Mouse (Mus musculus) intestine, postnatal 0 days (tissue): ENCODE results near the gene Zbtb40. TPM values are rescaled to one million over a fixed set of nuclear protein-coding genes. Genes with fewer than 3 reads are reported as not detected.

Source experiments
- ATAC-seq: fragments of 200-750 bp; cut with Nextera tagmentation; 2 replicates; pipeline ENCODE4 v1.8.0; 2017; ENCODE audit warnings: mild to moderate bottlenecking, moderate TSS enrichment, moderate library complexity
- H3K27ac ChIP-seq: fragments of 300-500 bp; sonication (generic); 2 replicates; pipeline ENCODE4 v1.5.1; 2014; ENCODE audit warnings: mild to moderate bottlenecking, low read depth, low read length, moderate library complexity
- H3K27me3 ChIP-seq: fragments of 300-500 bp; sonication (generic); replicated peaks from 2 replicates; pipeline ENCODE4 v1.6.1; 2014; ENCODE audit warnings: low read length, mixed read lengths; ENCODE audit not compliant: control insufficient read depth, insufficient read depth
- H3K36me3 ChIP-seq: fragments of 300-500 bp; sonication (generic); 2 replicates; pipeline ENCODE4 v1.6.1; 2014; ENCODE audit warnings: mild to moderate bottlenecking, moderate library complexity; ENCODE audit not compliant: control insufficient read depth, insufficient read depth
- H3K4me1 ChIP-seq: fragments of 300-500 bp; sonication (generic); replicated peaks from 2 replicates; pipeline ENCODE4 v1.6.1; 2014; ENCODE audit warnings: antibody characterized with exemption, low read length, mixed read lengths; ENCODE audit not compliant: control insufficient read depth, insufficient read depth
- H3K4me2 ChIP-seq: fragments of 300-500 bp; sonication (generic); replicated peaks from 2 replicates; pipeline ENCODE4 v1.6.1; 2014; ENCODE audit warnings: low read depth, mild to moderate bottlenecking, moderate library complexity
- H3K4me3 ChIP-seq: fragments of 300-500 bp; sonication (generic); 2 replicates; pipeline ENCODE4 v1.5.1; 2014; ENCODE audit warnings: low read depth, low read length
- H3K9ac ChIP-seq: fragments of 300-500 bp; sonication (generic); 2 replicates; pipeline ENCODE4 v1.6.1; 2014; ENCODE audit warnings: mild to moderate bottlenecking, low read depth, low read length
- H3K9me3 ChIP-seq: fragments of 300-500 bp; sonication (generic); 2 replicates; pipeline ENCODE4 v1.6.1; 2016; ENCODE audit warnings: mixed run types; ENCODE audit not compliant: control insufficient read depth
- CTCF ChIP-seq: sonication (generic); IDR thresholded peaks from 2 replicates; pipeline ENCODE4 v1.5.1; 2016; ENCODE audit warnings: low read depth, mild to moderate bottlenecking, control low read depth, antibody characterized with exemption, moderate library complexity
- WGBS: fragments of 180-500 bp; shearing (Covaris S2); extraction: QIAGEN DNeasy Blood & Tissue Kit; methylation state at CpG from one replicate; pipeline ENCODE4 v1.1.7; 2014; 5-methylcytosine and 5-hydroxymethylcytosine counted together
- polyA plus RNA-seq: library from polyadenylated mRNA; unstranded; fragments of >200 nt; fragmentation: Nextera tagmentation; extraction: Ambion mirVana; gene quantifications from 2 replicates; pipeline ENCODE4 v1.2.1, GENCODE M21; 2015

Zbtb40 gene
- polyA plus RNA-seq, 1 experiment from 2014 or later = 0.85 TPM

- H3K4me1 ChIP-seq = 0 out of 2 replicates have a peak, but pooled peaks cover 4% of the 10 kb centered on the region
- H3K9me3 ChIP-seq = no peaks in the 10 kb centered on the region
- H3K36me3 ChIP-seq = no peaks in the 10 kb centered on the region
- ATAC-seq = no peak
- no peak for TF ChIP-seq CTCF
- no peak overlapping the region for H3K4me2 ChIP-seq
- no peaks in the 10 kb centered on the region for H3K27me3 ChIP-seq
- no peak overlapping the region for H3K27ac ChIP-seq
- no peak overlapping the region for H3K9ac ChIP-seq
- no peak overlapping the region for H3K4me3 ChIP-seq
- 93% methylated on average over 7 of the region's 7 CpGs for WGBS
These were observed 9.2 kb downstream of the Zbtb40 start for GRCm38 (mm10) chr4:137039441-137039840.

- Histone ChIP-seq H3K4me3 (no peak overlapping the region), H3K9ac (no peak overlapping the region), H3K4me1 (0 out of 2 replicates have a peak, but pooled peaks cover 4% of the 10 kb centered on the region), H3K4me2 (no peak overlapping the region), H3K27ac (no peak overlapping the region), H3K36me3 (no peaks in the 10 kb centered on the region), H3K9me3 (no peaks in the 10 kb centered on the region), H3K27me3 (no peaks in the 10 kb centered on the region)
- no peak for ATAC-seq
- WGBS = 87% methylated on average over 3 of the region's 3 CpGs
- TF ChIP-seq CTCF = no peak
These were observed 10.1 kb downstream of the Zbtb40 start for GRCm38 (mm10) chr4:137038501-137038900.

- no peak for TF ChIP-seq CTCF
- no peak overlapping the region for H3K4me3 ChIP-seq
- no peak overlapping the region for H3K9ac ChIP-seq
- 84% methylated on average over 8 of the region's 8 CpGs for WGBS
- H3K27ac ChIP-seq = no peak overlapping the region
- no peaks in the 10 kb centered on the region for H3K27me3 ChIP-seq
- no peaks in the 10 kb centered on the region for H3K36me3 ChIP-seq
- no peak for ATAC-seq
- 0 out of 2 replicates have a peak, but pooled peaks cover 4% of the 10 kb centered on the region for H3K4me1 ChIP-seq
- H3K9me3 ChIP-seq = no peaks in the 10 kb centered on the region
- no peak overlapping the region for H3K4me2 ChIP-seq
These were observed 10.5 kb downstream of the Zbtb40 start for GRCm38 (mm10) chr4:137038096-137038495.

GRCm38 (mm10) chr4:137033115-137033887, 15.3 kb downstream of the Zbtb40 start:
- Histone ChIP-seq H3K4me3 (no peak overlapping the region), H3K9me3 (no peaks in the 10 kb centered on the region), H3K36me3 (no peaks in the 10 kb centered on the region), H3K27ac (no peak overlapping the region), H3K9ac (no peak overlapping the region), H3K4me2 (no peak overlapping the region), H3K27me3 (no peaks in the 10 kb centered on the region), H3K4me1 (no peaks in the 10 kb centered on the region)
- TF ChIP-seq CTCF = no peak
- 29% methylated on average over 7 of the region's 7 CpGs for WGBS
- ATAC-seq = no peak

- WGBS = 88% methylated on average over 4 of the region's 4 CpGs
- Histone ChIP-seq H3K27ac (no peak overlapping the region), H3K36me3 (no peaks in the 10 kb centered on the region), H3K4me2 (no peak overlapping the region), H3K4me3 (no peak overlapping the region), H3K9me3 (no peaks in the 10 kb centered on the region), H3K4me1 (no peaks in the 10 kb centered on the region), H3K9ac (no peak overlapping the region), H3K27me3 (no peaks in the 10 kb centered on the region)
- ATAC-seq = no peak
- no peak for TF ChIP-seq CTCF
These were observed 16.1 kb downstream of the Zbtb40 start for GRCm38 (mm10) chr4:137032456-137032855.

GRCm38 (mm10) chr4:137031319-137031718, 17.3 kb downstream of the Zbtb40 start:
- H3K27ac ChIP-seq = no peak overlapping the region
- 79% methylated on average over 7 of the region's 7 CpGs for WGBS
- no peaks in the 10 kb centered on the region for H3K9me3 ChIP-seq
- no peak for ATAC-seq
- no peak overlapping the region for H3K4me3 ChIP-seq
- H3K4me1 ChIP-seq = no peaks in the 10 kb centered on the region
- no peak for TF ChIP-seq CTCF
- H3K4me2 ChIP-seq = no peak overlapping the region
- H3K36me3 ChIP-seq = no peaks in the 10 kb centered on the region
- H3K27me3 ChIP-seq = no peaks in the 10 kb centered on the region
- H3K9ac ChIP-seq = no peak overlapping the region
